Mouse (Mus musculus) WW6 (cell line): ENCODE results near the gene Slain2.
A peak's percentile ranks its signal among the peaks of the same experiment; 100 is the strongest.
"Not testable (repeated sequence)": the region's sequence is repeated elsewhere in the genome, so short reads cannot be mapped to it uniquely, and the experiment has no call there.

Experiments used
- DNase-seq: peaks from one replicate; pipeline ENCODE4 v3.0.0-alpha.2; 2013; ENCODE audit warnings: low read depth, low spot score

Slain2 gene

DNA sequence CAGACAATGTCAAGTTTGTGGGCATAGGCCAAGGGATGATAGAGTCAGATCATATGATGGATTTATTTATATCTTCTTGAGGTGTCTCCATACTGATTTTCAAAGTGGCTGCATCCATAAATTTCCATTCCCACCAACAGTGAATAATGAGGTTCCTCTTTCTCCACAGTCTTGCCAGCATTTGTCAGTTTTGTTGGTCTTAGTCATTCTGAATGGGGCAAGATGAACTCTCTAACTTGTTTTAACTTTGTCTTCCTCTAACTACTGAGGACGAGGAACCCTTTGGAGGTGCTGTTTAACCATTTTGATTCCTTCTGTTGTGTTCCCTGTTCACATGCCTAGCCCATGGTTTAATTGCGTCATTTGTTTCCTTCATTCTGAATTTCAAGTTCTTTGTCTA is 36.1 kb downstream of the Slain2 start:
- DNase-seq = no peak

DNA sequence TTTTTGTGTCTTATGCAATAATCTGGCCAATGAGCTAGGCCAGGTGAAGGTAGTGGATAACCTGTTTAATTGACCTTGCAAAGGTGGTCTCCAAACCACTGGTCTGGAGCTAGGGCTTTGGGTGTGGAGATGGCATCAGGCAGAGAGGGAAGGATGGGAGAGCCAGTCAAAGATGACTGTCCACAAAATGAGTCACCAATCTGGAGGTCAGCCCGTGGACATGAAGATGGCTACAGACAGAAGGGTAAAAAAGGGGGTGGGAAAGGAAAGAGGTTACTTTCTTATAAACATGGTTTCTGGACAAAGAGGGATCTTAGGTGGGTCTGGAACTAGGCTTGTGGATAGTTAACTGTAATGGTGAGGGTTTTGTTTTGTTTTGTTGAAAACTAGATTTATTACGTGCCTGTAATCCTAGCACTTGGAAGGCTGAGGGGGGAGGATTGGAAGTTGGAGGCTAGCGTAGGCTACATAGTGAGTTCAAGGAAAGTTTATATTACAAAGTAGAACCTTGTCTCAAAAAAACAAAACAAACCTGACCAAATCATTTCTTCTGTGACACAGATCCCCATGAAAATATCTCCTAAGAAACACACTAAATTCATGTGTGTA is 40.0 kb downstream of the Slain2 start:
- no peak for DNase-seq

DNA sequence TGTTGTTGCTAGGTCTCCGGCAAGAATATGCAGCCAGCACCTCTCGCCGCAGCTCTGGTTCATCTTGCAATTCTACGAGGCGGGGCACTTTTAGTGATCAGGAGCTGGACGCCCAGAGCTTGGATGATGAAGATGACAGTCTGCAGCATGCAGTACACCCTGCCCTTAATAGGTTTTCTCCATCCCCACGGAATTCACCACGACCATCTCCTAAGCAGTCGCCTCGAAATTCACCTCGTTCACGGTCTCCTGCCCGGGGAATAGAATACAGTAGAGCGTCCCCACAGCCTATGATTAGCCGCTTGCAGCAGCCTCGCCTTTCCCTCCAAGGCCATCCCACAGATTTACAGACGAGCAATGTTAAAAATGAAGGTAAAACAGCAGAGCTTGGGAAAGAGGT is 43.2 kb downstream of the Slain2 start:
- DNase-seq = no peak

DNA sequence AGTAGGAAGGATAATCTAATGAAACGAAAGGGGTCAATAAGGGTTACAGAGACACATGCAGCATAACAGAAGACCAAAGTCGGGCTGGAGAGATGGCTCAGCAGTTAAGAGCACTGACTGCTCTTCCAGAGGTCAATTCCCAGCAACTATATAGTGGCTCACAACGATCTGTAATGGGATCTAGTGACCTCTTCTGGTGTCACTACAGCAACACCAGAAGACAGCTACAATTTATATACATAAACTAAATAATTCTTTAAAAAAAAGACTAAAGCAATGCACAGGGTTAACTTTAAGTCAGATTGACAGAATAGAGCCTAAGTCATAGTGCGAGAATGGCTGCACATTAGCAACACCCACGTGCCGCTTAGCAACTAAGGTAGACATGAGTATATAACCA is 46.0 kb downstream of the Slain2 start:
- DNase-seq = no peak

DNA sequence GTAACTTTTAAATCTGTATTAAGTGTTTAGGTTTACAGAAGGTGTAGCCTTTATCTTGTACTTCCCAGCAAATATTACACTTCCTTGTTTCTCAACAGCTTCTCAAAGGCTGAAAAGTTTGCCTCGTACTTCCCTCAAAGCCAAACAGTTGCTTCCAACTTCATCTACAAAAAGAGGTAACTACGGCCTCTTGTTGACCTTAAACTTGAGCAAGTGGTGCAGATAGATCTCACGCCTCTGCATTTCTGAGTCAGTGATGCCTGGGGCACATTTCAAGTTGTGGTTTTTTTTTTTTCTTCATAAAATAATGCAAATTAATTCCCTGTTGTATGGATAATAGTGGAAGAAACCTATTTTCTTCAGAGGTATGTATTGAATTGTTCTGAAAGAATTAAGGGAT is 51.6 kb downstream of the Slain2 start:
- DNase-seq = no peak

DNA sequence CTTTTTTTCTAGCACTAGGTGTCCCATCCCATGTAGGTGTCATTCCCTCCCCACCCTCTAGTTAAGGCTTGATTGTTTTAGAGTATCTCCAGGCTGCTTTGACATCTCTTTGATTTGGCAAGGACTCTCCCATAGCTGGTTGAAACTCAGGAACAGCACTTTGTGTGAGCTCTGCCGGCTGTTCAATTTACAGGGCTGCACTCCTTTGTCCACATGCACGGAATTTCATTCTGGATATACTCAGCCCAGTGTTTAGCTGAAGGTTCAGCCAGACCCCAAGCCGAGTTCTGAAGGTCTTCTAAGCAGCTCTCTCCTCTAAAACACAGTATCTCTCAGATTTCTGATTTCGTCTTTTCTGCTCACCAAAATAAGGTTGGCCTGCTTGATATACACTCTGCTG is 58.3 kb downstream of the Slain2 start:
- no peak for DNase-seq

DNA sequence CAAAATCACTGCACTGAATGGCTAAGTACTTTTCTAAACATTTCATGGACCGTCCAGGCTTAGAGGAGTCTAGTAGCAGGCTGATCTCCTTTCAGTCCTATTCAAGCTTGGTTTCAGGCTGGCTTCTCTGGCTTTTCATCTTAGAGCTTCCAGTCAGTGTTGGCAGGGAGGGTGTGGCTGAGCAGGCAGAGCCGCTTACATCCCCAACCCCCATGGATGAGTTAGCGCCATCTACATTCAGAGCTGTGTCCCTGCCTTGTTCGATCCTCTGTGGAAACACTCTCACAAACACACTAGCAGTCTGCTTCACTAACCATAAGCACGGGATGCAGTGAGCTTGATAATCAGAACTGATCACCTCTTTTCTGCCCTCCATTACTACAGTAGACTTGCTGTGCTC is 58.8 kb downstream of the Slain2 start:
- DNase-seq = peak; percentile 9

DNA sequence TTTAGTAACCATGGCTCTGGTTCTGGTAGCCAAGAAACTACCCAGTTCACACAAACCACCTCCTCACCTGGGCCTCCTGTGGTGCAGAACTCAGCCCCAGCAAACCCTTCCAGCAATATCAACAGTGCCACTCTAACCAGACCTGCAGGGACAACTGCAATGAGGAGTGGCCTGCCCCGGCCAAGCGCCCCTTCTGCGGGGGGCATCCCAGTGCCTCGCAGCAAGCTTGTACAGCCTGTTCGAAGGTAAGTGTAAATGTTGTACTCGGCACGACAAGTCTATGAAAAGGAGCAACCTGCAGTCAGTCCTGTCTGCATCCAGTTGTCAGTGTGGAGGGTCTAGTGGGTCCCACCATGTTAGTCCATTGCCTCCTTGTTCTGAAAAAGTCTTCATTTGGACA is 60.5 kb downstream of the Slain2 start, which contains the start of gene Gm10135:
Gene Gm10135, minus strand, starts transcription at position 101 of the 400 bp plus-strand sequence.
- DNase-seq = no peak

DNA sequence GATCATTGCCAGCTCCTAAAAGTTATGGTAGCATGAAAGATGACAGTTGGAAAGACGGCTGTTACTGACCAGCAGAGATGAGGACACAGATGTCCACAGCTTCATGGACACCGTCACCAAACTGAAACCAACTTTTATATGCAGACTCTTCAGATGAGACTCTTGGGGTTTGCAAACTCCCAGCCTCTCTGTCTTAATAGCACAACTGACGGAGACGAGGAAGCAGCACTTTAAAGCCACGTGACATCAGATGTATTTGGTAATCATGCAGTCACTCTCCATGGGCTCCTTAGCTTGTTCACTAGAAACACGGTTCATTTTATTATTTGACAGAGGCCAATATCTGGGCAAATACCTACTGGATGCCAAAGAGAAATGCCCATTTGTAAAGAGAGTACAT is 61.9 kb downstream of the Slain2 start:
- no peak for DNase-seq

DNA sequence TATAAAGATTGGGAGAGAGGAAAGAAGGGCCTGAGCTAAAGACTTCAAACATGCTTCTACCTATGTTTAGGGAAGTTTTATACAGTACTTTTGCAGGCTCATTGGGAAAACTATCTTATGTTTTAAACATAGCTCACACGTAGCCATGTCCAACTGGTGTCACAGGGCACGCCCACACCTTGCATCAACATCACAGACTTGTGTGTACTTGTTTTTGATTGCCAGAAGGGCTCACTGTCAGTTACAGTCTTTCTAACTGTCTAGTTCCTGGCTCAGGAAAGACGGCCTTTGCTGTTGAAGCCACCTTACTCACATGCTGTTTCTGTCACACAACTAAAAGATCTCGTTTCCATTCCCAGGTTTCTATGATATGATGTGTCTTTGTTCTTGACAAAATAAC is 62.4 kb downstream of the Slain2 start:
- DNase-seq = no peak

DNA sequence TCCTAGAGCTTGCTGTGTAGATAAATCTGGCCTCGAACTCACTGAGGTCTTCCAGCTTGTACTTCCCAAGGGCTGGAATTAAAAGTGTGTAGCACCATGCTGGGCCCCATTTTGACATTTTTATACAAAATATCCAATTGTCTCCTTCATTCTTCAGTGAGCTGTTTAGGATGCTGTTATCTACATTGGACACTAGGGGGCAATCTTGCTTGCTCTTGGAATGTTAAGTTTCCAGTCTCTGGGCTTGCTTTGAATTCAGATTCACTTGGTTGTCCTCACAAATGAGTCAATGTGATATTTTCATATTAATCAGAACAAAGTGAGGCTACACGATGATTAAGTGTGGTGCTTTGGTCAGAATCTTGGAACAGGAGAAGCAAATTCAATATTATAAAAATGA is 70.0 kb downstream of the Slain2 start:
- no peak for DNase-seq

DNA sequence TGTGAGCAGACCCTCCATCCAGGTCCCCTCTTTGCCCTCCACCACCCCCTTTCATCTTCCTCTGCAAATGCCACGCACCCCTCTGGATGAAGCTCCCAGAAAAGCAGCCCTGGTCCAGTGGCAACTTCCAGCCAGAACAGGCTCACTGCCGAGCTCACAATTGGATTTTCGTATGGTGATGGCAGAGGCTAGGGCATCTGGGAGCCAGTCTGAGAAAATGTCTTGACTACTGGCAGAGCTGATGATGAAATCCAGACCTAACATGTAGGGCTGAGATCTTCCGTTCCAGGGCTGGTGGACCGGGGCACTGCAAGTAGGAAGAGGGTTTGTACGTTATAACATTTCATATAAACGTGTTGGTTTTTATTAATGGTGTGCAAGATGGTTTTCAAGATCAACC is 73.7 kb downstream of the Slain2 start:
- DNase-seq = no peak

DNA sequence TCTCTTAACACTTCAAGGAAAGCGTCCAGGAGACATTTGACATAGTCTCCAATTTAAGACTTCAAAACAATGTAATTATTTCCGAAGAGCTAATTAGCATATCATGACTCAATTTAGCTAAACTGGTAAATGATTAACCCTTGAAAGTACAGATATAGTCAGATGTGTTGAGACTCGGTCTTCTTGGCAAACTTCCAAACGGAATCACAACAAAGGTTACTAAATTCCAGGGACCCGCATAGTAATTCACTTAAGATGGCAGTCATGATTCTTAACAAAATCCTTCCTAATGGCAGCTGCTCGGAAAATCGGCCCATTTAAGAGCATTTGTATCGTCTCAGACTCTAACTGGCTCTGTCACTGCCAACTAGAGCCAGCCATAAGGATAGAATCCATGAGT is 75.7 kb downstream of the Slain2 start:
- DNase-seq = no peak

DNA sequence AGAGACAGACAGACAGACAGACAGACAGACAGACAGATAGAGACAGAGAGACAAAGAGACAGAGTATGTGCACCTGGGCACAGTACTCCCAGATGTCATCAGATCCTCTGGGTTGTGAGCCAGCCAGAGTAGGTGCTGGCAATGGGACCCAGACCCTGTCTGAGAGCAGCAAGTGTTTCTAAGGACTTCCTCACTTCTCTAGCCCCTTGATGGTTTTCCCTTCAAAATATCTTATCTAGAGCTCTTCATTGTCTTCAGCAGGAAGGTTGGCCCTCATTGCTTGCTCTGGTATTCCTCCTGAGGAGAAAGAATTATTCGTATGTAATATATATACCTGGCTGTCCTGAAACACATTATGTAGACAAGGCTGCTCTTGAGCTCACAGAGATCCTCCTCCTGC is 78.4 kb downstream of the Slain2 start:
- no peak for DNase-seq

DNA sequence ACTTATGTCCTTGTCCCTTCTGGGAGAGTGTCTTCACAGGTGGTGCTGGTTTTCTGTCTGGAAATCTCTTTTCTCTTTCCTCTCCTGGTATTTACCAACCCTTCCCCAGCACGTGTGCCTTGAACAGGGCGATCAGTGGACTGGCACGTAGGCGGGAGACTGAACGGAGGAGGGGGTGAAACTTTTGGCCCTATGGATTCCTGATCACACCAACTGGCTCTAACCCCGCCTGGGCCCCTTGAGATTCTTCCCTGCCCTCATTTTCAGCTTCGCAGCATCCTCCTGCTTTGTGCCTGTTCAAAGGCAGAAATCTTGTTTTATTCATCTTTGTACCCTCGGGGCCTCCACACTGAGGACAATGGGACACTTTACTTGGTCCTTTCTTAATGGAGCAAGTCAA is 80.3 kb downstream of the Slain2 start:
- no peak for DNase-seq

DNA sequence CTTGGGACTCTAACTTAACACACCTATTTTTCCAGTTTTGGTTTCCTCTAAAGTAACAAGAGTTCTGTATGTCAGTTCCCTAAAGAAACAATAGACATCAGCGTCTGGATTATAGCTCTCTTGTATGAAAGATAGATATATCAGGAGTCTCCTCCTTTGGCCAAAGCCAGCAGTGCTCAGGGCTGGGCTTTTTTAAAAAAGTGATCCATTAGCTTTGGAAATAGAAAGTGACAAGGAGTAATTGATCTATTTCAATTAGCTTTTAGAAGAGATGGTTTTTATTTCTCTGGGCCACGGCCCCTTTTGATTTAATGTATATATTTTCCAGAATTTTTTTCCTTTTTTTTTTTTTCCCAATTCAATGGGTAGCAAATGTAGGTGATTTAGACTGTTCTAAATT is 80.8 kb downstream of the Slain2 start:
- DNase-seq = no peak

DNA sequence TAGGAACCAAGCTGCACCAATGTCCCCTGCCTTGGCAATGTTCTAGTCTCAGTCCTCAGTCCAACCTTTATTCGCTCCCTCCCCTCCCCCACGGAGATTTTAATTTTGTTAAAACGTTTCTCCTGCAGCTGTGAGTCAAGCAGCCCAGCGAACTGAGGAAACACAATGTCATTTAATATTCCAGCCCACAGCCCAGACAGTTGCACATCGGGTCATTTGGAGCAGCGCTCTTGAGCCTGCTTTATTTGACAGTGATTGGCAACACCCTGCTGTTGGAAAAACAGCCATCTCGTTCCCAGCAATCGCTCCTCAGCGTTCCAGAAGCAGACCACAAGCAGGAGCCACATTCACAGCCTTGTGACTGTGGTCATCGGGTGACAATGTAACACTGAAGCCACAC is 81.3 kb downstream of the Slain2 start:
- no peak for DNase-seq

DNA sequence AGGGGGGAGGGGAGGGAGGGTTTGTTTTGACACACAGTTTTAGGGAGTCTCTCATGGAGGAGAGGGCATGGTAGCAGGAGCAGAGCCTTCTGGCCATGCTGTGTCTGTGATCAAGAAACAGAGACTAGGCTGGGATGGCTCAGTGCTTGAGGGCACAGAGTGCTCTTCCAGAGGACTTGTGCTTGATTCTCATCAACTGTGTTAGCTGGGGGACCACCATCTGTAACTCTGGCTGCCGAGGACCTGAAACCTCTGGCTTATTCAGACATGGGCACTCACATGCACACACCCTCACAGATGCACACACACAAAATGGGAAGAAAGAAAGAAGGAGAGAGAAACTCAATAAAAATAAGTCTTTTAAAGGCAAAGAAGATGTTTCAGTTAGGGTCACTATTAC is 84.4 kb downstream of the Slain2 start:
- not testable (repeated sequence) for DNase-seq

DNA sequence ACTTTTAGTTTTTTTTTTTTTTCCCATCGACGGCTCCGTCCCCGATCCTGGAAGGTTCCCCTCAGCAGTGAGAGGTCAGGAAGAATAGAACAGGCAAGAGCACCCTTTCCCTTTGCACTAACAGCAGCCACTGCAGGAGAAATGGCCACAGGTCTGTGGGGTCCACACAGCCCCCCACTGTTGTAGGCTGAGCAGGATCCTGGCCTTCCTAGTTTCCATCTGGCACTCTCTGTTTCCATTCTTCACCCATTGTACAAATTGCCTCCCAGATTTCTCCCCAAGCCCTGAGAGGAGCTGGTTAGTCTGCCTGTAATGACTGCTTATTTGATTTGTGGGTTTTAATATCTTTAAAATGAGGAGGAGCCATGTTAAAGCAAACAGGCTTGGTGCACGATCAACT is 89.9 kb downstream of the Slain2 start:
- DNase-seq = no peak

DNA sequence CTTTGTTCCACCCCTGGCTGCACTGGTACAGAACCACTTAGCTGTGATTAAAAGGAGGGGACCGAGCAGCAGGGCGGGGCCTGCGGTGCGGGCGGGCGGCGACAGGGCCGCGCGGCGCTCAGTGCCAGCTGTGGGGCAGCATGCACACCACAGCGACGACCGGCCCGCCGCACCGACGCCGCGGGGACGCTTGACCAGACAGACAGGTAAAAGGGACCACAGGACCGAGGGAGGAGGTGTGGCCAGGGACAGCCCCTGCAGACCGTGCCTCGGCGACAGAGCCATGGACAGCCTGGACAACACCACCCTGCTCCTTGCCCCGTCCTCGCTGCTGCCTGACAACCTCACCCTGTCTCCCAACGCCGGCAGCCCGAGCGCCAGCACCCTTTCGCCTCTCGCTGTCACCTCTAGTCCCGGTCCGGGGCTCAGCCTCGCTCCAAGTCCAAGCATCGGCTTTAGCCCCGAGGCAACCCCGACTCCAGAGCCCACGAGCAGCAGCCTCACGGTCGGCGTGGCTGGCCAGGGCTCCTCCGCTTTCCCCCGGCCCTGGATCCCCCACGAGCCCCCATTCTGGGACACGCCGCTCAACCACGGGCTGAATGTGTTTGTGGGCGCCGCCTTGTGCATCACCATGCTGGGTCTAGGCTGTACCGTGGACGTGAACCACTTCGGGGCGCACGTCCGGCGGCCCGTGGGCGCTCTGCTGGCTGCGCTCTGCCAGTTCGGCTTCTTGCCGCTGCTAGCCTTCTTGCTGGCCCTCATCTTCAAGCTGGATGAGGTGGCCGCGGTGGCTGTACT is 92.9 kb downstream of the Slain2 start, which contains the start of gene Slc10a4:
Gene Slc10a4, plus strand, starts transcription at position 100 of the 798 bp plus-strand sequence.
- no peak for DNase-seq

DNA sequence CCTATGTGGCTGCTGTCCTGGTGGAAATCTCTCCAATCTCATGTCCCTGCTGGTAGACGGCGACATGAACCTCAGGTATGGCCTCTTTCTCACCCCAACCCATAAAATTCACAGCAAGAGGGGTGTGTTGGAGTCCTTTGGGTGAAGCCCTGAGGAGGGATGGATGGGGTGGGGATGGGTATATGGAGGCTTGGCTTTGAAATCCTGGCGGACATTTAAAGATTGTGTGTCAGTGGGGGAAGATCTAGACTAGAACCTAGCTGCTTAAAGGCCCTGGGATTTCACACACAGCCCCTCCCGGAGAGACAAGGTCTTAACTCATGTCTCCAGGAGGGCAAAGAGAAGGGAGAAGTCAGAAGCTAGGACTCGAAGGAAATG is 93.5 kb downstream of the Slain2 start:
- no peak for DNase-seq

DNA sequence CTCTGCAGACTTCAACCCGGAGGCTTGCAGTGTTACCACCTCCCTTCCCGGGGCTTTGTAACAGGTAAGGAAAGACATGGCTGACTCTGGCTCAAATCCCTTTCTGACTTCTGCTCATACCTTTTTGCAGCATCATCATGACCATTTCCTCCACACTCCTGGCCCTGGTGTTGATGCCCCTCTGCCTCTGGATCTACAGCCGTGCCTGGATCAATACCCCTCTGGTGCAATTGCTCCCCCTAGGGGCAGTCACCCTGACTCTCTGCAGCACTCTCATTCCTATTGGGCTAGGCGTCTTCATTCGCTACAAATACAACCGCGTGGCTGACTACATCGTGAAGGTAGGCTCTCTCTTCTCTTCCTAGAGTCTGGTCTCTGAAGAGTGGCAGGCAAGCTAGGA is 94.1 kb downstream of the Slain2 start:
- DNase-seq = not testable (repeated sequence)

DNA sequence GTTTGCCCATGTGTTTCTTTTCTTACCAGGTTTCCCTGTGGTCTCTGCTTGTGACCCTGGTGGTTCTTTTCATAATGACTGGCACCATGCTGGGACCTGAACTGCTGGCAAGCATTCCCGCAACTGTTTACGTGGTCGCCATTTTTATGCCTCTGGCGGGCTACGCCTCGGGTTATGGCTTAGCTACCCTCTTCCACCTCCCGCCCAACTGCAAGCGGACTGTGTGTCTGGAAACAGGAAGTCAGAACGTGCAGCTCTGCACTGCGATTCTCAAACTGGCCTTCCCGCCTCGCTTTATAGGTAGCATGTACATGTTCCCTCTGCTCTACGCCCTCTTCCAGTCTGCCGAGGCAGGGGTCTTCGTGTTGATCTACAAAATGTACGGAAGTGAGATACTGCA is 97.7 kb downstream of the Slain2 start:
- not testable (repeated sequence) for DNase-seq
